Mouse (Mus musculus): ENCODE data around the gene Rgl3. TPM values are rescaled to one million over a fixed set of nuclear protein-coding genes. Genes with fewer than 3 reads are reported as not detected.

The Rgl3 gene
- polyA plus RNA-seq, 1 experiment, result 8.0 TPM

- Histone ChIP-seq H3K27me3 (ENCODE audit: control insufficient read depth, insufficient read depth, low read length) (no peaks in the 10 kb centered on the region), H3K4me1 (ENCODE audit: control insufficient read depth, insufficient read depth, insufficient read length) (peaks cover 4% of the 10 kb centered on the region; the same call in 1 of the 2 replicates), H3K4me3 (ENCODE audit: extremely low read depth, insufficient read depth, insufficient read length) (no peak overlapping the region), H3K27ac (ENCODE audit: insufficient read depth, low read length) (no peak overlapping the region), H3K36me3 (ENCODE audit: control insufficient read depth, insufficient read depth, low read length) (no peaks in the 10 kb centered on the region)
- WGBS, result 83% methylated on average over 7 of the region's 7 CpGs
- TF ChIP-seq CTCF (IDR thresholded peaks at IDR 0.05; ENCODE audit: extremely low read depth, insufficient read depth, insufficient read length, insufficient replicate concordance) (no peak), POLR2A (IDR thresholded peaks at IDR 0.05; ENCODE audit: low read depth, low read length) (no peak)
- no peak for DNase-seq (ENCODE audit: low read depth in 1 of 2, low spot score in 2 of 2)
Observed at GRCm38 (mm10) chr9:21935466-21936131, 53.6 kb downstream of the Rgl3 start.

- peaks cover 4% of the 10 kb centered on the region; the same call in 1 of the 2 replicates for H3K4me1 ChIP-seq (ENCODE audit: control insufficient read depth, insufficient read depth, insufficient read length)
- 91% methylated on average over 12 of the region's 12 CpGs for WGBS
- H3K36me3 ChIP-seq (ENCODE audit: control insufficient read depth, insufficient read depth, low read length), result no peaks in the 10 kb centered on the region
- no peak for DNase-seq (ENCODE audit: low read depth in 1 of 2, low spot score in 2 of 2)
- TF ChIP-seq CTCF (IDR thresholded peaks at IDR 0.05; ENCODE audit: extremely low read depth, insufficient read depth, insufficient read length, insufficient replicate concordance), result no peak
- no peak for TF ChIP-seq POLR2A (IDR thresholded peaks at IDR 0.05; ENCODE audit: low read depth, low read length)
- no peaks in the 10 kb centered on the region for H3K27me3 ChIP-seq (ENCODE audit: control insufficient read depth, insufficient read depth, low read length)
- no peak overlapping the region for H3K27ac ChIP-seq (ENCODE audit: insufficient read depth, low read length)
- no peak overlapping the region for H3K4me3 ChIP-seq (ENCODE audit: extremely low read depth, insufficient read depth, insufficient read length)
Observed at GRCm38 (mm10) chr9:21934021-21934420, 55.2 kb downstream of the Rgl3 start.

DNA sequence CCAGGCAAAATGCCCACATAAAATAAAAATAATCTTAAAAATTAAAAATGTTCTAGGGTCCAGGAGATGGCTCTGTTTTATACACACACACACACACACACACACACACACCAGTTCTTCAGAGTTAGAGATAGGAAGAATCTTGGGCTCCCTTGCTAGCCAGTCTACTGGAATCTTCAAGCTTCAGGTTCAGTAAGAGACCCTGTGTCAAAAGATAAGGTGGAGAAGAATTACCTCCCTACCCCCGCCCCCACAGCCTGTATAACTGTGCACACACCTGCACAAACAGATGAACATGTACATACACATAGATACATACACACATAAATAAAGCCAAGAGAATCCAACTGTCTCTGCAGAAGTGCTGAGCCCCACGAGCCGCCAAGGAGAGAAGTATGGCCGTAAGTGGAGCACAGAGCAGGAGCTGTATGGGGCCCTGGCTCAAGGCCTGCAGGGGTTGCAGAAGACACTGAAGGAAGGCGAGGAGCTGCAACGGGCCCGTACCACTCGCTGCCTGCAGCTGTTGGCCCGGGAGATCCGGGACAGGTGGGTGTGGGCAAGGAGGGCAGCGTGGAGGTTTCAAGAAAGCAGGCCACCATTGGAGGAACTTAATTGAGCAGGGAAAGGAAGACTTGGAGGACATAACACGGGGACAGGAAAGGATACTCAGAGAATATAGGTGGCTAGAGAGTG lies 56.7 kb downstream of the Rgl3 start:
- no peak for DNase-seq (ENCODE audit: low read depth in 1 of 2, low spot score in 2 of 2)
- no peaks in the 10 kb centered on the region for H3K36me3 ChIP-seq (ENCODE audit: control insufficient read depth, insufficient read depth, low read length)
- no peak for TF ChIP-seq POLR2A (IDR thresholded peaks at IDR 0.05; ENCODE audit: low read depth, low read length)
- no peak for TF ChIP-seq CTCF (IDR thresholded peaks at IDR 0.05; ENCODE audit: extremely low read depth, insufficient read depth, insufficient read length, insufficient replicate concordance)
- peaks cover 4% of the 10 kb centered on the region; the same call in 1 of the 2 replicates for H3K4me1 ChIP-seq (ENCODE audit: control insufficient read depth, insufficient read depth, insufficient read length)
- no peak overlapping the region for H3K27ac ChIP-seq (ENCODE audit: insufficient read depth, low read length)
- no peaks in the 10 kb centered on the region for H3K27me3 ChIP-seq (ENCODE audit: control insufficient read depth, insufficient read depth, low read length)
- no peak overlapping the region for H3K4me3 ChIP-seq (ENCODE audit: extremely low read depth, insufficient read depth, insufficient read length)
- WGBS, result 76% methylated on average over 12 of the region's 12 CpGs

- TF ChIP-seq POLR2A (IDR thresholded peaks at IDR 0.05; ENCODE audit: low read depth, low read length), result no peak
- TF ChIP-seq CTCF (IDR thresholded peaks at IDR 0.05; ENCODE audit: extremely low read depth, insufficient read depth, insufficient read length, insufficient replicate concordance), result no peak
- Histone ChIP-seq H3K36me3 (ENCODE audit: control insufficient read depth, insufficient read depth, low read length) (no peaks in the 10 kb centered on the region), H3K4me1 (ENCODE audit: control insufficient read depth, insufficient read depth, insufficient read length) (peaks cover 4% of the 10 kb centered on the region; the same call in 1 of the 2 replicates), H3K4me3 (ENCODE audit: extremely low read depth, insufficient read depth, insufficient read length) (no peak overlapping the region), H3K27me3 (ENCODE audit: control insufficient read depth, insufficient read depth, low read length) (no peaks in the 10 kb centered on the region), H3K27ac (ENCODE audit: insufficient read depth, low read length) (no peak overlapping the region)
- no peak for DNase-seq (ENCODE audit: low read depth in 1 of 2, low spot score in 2 of 2)
- 76% methylated on average over 2 of the region's 2 CpGs for WGBS
Observed at GRCm38 (mm10) chr9:21932006-21932405, 57.2 kb downstream of the Rgl3 start.

DNA sequence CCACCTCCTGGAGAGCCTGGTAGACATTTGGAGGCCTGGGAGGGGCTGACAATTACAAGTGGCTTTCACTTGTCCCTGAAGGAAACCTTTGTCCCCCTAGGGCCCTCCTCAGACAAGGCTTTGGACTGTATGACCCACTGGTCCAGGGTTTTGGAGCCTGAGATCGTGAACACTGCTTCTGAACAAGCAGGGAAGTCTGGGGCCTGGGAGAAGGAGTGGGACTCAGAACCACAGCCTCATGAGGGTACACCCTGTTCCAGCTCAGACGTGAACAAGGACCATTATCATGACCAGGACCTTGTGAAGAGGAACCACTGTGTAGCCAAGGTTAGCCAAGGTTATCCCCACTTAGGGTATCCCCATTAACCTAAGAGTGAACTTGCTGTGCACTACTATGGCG lies 60.0 kb downstream of the Rgl3 start:
- Histone ChIP-seq H3K27me3 (ENCODE audit: control insufficient read depth, insufficient read depth, low read length) (no peaks in the 10 kb centered on the region), H3K36me3 (ENCODE audit: control insufficient read depth, insufficient read depth, low read length) (no peaks in the 10 kb centered on the region), H3K27ac (ENCODE audit: insufficient read depth, low read length) (no peak overlapping the region), H3K4me1 (ENCODE audit: control insufficient read depth, insufficient read depth, insufficient read length) (no peaks in the 10 kb centered on the region; the same call in 1 of the 2 replicates), H3K4me3 (ENCODE audit: extremely low read depth, insufficient read depth, insufficient read length) (no peak overlapping the region)
- no peak for TF ChIP-seq CTCF (IDR thresholded peaks at IDR 0.05; ENCODE audit: extremely low read depth, insufficient read depth, insufficient read length, insufficient replicate concordance)
- no peak for TF ChIP-seq POLR2A (IDR thresholded peaks at IDR 0.05; ENCODE audit: low read depth, low read length)
- 84% methylated on average over 3 of the region's 3 CpGs for WGBS
- no peak for DNase-seq (ENCODE audit: low read depth in 1 of 2, low spot score in 2 of 2)

DNA sequence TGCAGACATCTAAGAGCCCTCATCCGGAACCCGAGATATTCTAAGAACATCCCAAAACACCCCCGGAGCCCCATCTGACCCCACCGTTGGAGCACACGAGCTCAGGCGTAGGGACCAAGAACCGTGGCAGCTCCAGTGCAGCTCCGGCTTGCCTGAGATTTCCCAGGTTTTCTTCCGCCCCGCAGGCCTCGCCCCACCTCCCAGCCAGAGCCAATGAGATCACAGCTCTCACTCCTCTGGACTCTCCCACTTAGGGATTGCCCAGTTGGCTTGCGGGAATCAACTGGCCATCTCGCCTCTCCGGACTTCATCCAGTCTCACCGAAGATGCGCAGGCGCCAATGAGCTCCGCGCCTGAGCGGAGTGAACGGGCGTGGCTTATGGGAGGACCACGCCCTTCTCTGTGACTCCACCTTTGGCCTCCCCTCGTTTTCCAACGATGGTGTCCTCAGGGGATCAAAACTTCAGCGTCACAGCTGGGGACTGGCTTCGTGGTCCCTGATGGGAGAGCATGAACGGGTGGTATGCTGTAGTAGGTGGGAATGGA lies 62.0 kb downstream of the Rgl3 start, which contains the start of the genes Ccdc159 and Tmem205:
Ccdc159 (plus strand) TSS at position 264 of the 546 bp plus-strand sequence.
Tmem205 (minus strand) TSS at position 349 of the 546 bp plus-strand sequence.
- peak within 1 kb of the TSS; percentile 44 for H3K4me3 ChIP-seq (ENCODE audit: extremely low read depth, insufficient read depth, insufficient read length)
- H3K4me1 ChIP-seq (ENCODE audit: control insufficient read depth, insufficient read depth, insufficient read length), result no peaks in the 10 kb centered on the region; the same call in none of the 2 replicates
- TF ChIP-seq POLR2A (IDR thresholded peaks at IDR 0.05; ENCODE audit: low read depth, low read length) (no peak), CTCF (IDR thresholded peaks at IDR 0.05; ENCODE audit: extremely low read depth, insufficient read depth, insufficient read length, insufficient replicate concordance) (no peak)
- no peaks in the 10 kb centered on the region for H3K36me3 ChIP-seq (ENCODE audit: control insufficient read depth, insufficient read depth, low read length)
- no peaks in the 10 kb centered on the region for H3K27me3 ChIP-seq (ENCODE audit: control insufficient read depth, insufficient read depth, low read length)
- H3K27ac ChIP-seq (ENCODE audit: insufficient read depth, low read length), result no peak within 1 kb of the TSS
- WGBS, result 1% methylated on average over 28 of the region's 28 CpGs
- DNase-seq (ENCODE audit: low read depth in 1 of 2, low spot score in 2 of 2), result no peak

Measured in spleen, adult 2 months (tissue).